Mouse (Mus musculus) brain, embryonic 14.5 days (tissue): ENCODE data around the gene Gm21117. TPM values are rescaled to one million over a fixed set of nuclear protein-coding genes. Genes with fewer than 3 reads are reported as not detected.
"Not testable (repeated sequence)": the region's sequence is repeated elsewhere in the genome, so short reads cannot be mapped to it uniquely, and the experiment has no call there.

Source experiments
- DNase-seq: peaks from one replicate; pipeline ENCODE4 v3.0.0-alpha.2; 2011; ENCODE audit warnings: low read depth
- polyA plus RNA-seq: library from polyadenylated mRNA; depleted of rRNA; stranded (reverse); fragments of >200 nt; gene quantifications from 2 replicates; pipeline ENCODE4 v1.2.3, GENCODE M21; 2012; rRNA removed

The Gm21117 gene
- polyA plus RNA-seq = not detected in 2 replicates

DNA sequence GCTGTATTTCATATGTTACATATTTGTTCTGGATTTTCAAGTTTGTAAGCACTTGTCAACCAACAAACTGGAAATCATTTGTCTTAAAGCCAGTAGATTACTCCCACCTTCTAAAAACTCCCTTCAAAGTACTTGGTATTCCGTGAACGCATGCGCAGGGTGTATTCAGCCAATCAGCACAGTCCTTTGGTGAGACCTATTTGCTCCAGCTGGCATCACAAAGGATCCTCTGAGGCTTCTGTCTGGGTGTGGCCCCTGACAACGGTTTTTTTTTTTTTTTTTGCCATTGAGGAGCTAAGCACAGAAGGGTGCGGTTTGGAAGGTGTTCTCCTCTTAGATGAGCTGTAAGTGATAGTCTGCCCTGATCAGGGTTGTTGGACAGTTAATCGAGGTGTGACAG lies at the start of gene Gm21117:
Gene Gm21117 (plus strand): TSS at position 301 of the 400 bp plus-strand sequence.
- DNase-seq = not testable (repeated sequence)
